Mouse (Mus musculus) mouse trophoblast stem cell (cell line): ENCODE results near the gene Ccdc82.

Experiments
- in situ Hi-C, 2 experiments: fragments of 300-500 bp; cut with MseI, MboI; formaldehyde crosslinking; loops; 2 replicates in 1 of 2; 3 replicates in 1 of 2; pipeline ENCODE4 v1.15.1; 2025

Ccdc82 gene

GRCm38 (mm10) chr9:13299190-13299589 is 52.4 kb downstream of the Ccdc82 start:
- in situ Hi-C loops: no loop called here

GRCm38 (mm10) chr9:13300041-13300441 is 53.3 kb downstream of the Ccdc82 start:
- in situ Hi-C loops: no loop called here

GRCm38 (mm10) chr9:13300891-13301782 is 54.4 kb downstream of the Ccdc82 start:
- in situ Hi-C loops: no loop called here

GRCm38 (mm10) chr9:13302183-13302825 is 55.5 kb downstream of the Ccdc82 start:
- in situ Hi-C loops: no loop called here

GRCm38 (mm10) chr9:13303099-13303771 is 56.5 kb downstream of the Ccdc82 start:
- in situ Hi-C loops: no loop called here

GRCm38 (mm10) chr9:13303976-13304375 is 57.2 kb downstream of the Ccdc82 start:
- in situ Hi-C loops: no loop called here

GRCm38 (mm10) chr9:13306471-13306870 is 59.7 kb downstream of the Ccdc82 start:
- in situ Hi-C loops: no loop called here

GRCm38 (mm10) chr9:13307226-13307625 is 60.5 kb downstream of the Ccdc82 start:
- in situ Hi-C loops: no loop called here

- in situ Hi-C loops: no loop called here
Observed at GRCm38 (mm10) chr9:13308718-13309117, 62.0 kb downstream of the Ccdc82 start.

GRCm38 (mm10) chr9:13309807-13310206 is 63.1 kb downstream of the Ccdc82 start:
- in situ Hi-C loops: no loop called here

- in situ Hi-C loops: no loop called here
Observed at GRCm38 (mm10) chr9:13310236-13310635, 63.5 kb downstream of the Ccdc82 start.

GRCm38 (mm10) chr9:13311094-13311493 is 64.3 kb downstream of the Ccdc82 start:
- in situ Hi-C loops: no loop called here

- in situ Hi-C loops: no loop called here
Observed at GRCm38 (mm10) chr9:13313923-13314322, 67.2 kb downstream of the Ccdc82 start.

GRCm38 (mm10) chr9:13314577-13315004 is 67.8 kb downstream of the Ccdc82 start:
- in situ Hi-C loops: no loop called here

GRCm38 (mm10) chr9:13315393-13315792 is 68.6 kb downstream of the Ccdc82 start:
- in situ Hi-C loops: no loop called here

- in situ Hi-C loops: no loop called here
Observed at GRCm38 (mm10) chr9:13319566-13319965, 72.8 kb downstream of the Ccdc82 start.

GRCm38 (mm10) chr9:13320800-13321364 is 74.1 kb downstream of the Ccdc82 start:
- in situ Hi-C loops: no loop called here

GRCm38 (mm10) chr9:13323074-13323473 is 76.3 kb downstream of the Ccdc82 start:
- in situ Hi-C loops: no loop called here

- in situ Hi-C loops: no loop called here
Observed at GRCm38 (mm10) chr9:13323612-13324011, 76.9 kb downstream of the Ccdc82 start.
